Mouse (Mus musculus): ENCODE measurements around the gene Fam98b. TPM values are rescaled to one million over a fixed set of nuclear protein-coding genes. Genes with fewer than 3 reads are reported as not detected.
A peak's percentile ranks its signal among the peaks of the same experiment; 100 is the strongest.

The Fam98b gene
- total and polyA plus RNA-seq, 3 experiments, result 11.1 to 83.5 (median 22.3) TPM

DNA sequence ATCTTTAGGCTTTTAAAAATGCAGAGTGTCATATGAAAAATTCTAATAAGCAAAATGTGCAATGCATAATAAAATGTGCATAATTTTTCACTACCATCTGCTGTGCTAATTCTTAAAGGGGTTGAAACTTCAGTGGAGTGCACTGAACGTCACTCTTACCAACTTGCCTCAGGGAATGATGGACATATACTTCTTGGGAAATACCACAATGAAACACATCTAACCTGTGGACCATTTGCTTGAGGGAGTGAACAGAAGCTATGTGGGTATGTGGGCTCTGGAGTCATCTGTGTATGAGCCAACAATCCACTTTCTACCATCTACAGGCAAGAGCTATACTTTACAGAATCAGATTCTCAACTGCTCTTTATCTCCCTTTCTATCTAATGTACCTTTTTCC is 61.8 kb downstream of the Fam98b start:
- TF ChIP-seq MAZ (IDR thresholded peaks at IDR 0.05; ENCODE audit: low read depth, low read length), result no peak
- TF ChIP-seq MAX (IDR thresholded peaks at IDR 0.05; ENCODE audit: low read length), result no peak
- no peak for TF ChIP-seq ZMIZ1 (IDR thresholded peaks at IDR 0.05; ENCODE audit: low read depth, low read length)
- TF ChIP-seq CHD1 (IDR thresholded peaks at IDR 0.05; ENCODE audit: low read depth, low read length), result no peak
- no peak for TF ChIP-seq TBP (conservative IDR thresholded peaks at IDR 0.05; ENCODE audit: low read depth, low read length)
- no peak for TF ChIP-seq ETS1 (conservative IDR thresholded peaks at IDR 0.05; ENCODE audit: low read depth, low read length)
- TF ChIP-seq RAD21 (IDR thresholded peaks at IDR 0.05; ENCODE audit: low read depth, low read length), result no peak
- dilution Hi-C loops (cut with MboI; ENCODE audit: extremely low pct_ligation_motif_present, extremely low pct_unique_long_range_greater_than_20kb, low sequenced_read_pairs), result no loop called here

GRCm38 (mm10) chr2:117312030-117312429 is 62.5 kb downstream of the Fam98b start:
- Histone ChIP-seq H3K4me1 (ENCODE audit: control insufficient read depth in 1 of 2, insufficient read depth in 2 of 2) (peaks cover 0 to 5% of the 10 kb centered on the region in 2 experiments; a peak in 1 of 4 replicates), H3K79me2 (replicated peaks; ENCODE audit: control insufficient read depth, extremely low read depth, insufficient read depth, poor library complexity, severe bottlenecking) (no peaks in the 10 kb centered on the region), H3K27ac (ENCODE audit: insufficient read depth, low read depth) (no peak overlapping the region), H3K27me3 (replicated peaks) (no peaks in the 10 kb centered on the region), H3K4me3 (replicated peaks in 1 of 3; ENCODE audit: low read depth in 2 of 3, low read length in 2 of 3, poor library complexity in 1 of 3) (no peak overlapping the region), H3K9me3 (replicated peaks; ENCODE audit: low read length) (no peaks in the 10 kb centered on the region), H3K4me2 (ENCODE audit: insufficient read depth, low read depth, poor library complexity, severe bottlenecking) (no peak overlapping the region), H3K36me3 (replicated peaks in 1 of 2; ENCODE audit: control insufficient read depth in 1 of 2, insufficient read depth in 1 of 2, low read length in 1 of 2) (no peaks in the 10 kb centered on the region), H3K9ac (ENCODE audit: insufficient read depth, low read depth) (no peak overlapping the region)
- TF ChIP-seq E2F4 (IDR thresholded peaks at IDR 0.05; ENCODE audit: insufficient replicate concordance, low read depth, low read length), result no peak
- DNase-seq (ENCODE audit: extremely low read depth), result no peak
- in situ Hi-C loops (cut with MboI; ENCODE audit: low pct_ligation_motif_present, low pct_unique_long_range_greater_than_20kb, low sequenced_read_pairs) (no loop called here), dilution Hi-C loops (cut with MboI; ENCODE audit: extremely low pct_ligation_motif_present, extremely low pct_unique_long_range_greater_than_20kb, low sequenced_read_pairs) (no loop called here)

More for the DNA sequence above, 61.8 kb downstream of the Fam98b start:
- H3K79me2 ChIP-seq (replicated peaks; ENCODE audit: control insufficient read depth, extremely low read depth, insufficient read depth, poor library complexity, severe bottlenecking), result no peaks in the 10 kb centered on the region
- H3K9me3 ChIP-seq (replicated peaks; ENCODE audit: low read length), result no peaks in the 10 kb centered on the region
- no peak overlapping the region for H3K9ac ChIP-seq (ENCODE audit: insufficient read depth, low read depth)
- H3K27me3 ChIP-seq (replicated peaks), result no peaks in the 10 kb centered on the region
- no peak overlapping the region for H3K27ac ChIP-seq (ENCODE audit: insufficient read depth, low read depth)
- DNase-seq (ENCODE audit: extremely low read depth), result no peak
- no peak overlapping the region for H3K4me3 ChIP-seq (replicated peaks in 1 of 3; ENCODE audit: low read depth in 2 of 3, low read length in 2 of 3, poor library complexity in 1 of 3)
- H3K36me3 ChIP-seq (replicated peaks in 1 of 2; ENCODE audit: control insufficient read depth in 1 of 2, insufficient read depth in 1 of 2, low read length in 1 of 2), result no peaks in the 10 kb centered on the region
- peaks cover 0 to 5% of the 10 kb centered on the region in 2 experiments; a peak in 1 of 4 replicates for H3K4me1 ChIP-seq (ENCODE audit: control insufficient read depth in 1 of 2, insufficient read depth in 2 of 2)
- in situ Hi-C loops (cut with MboI; ENCODE audit: low pct_ligation_motif_present, low pct_unique_long_range_greater_than_20kb, low sequenced_read_pairs), result no loop called here
- no peak overlapping the region for H3K4me2 ChIP-seq (ENCODE audit: insufficient read depth, low read depth, poor library complexity, severe bottlenecking)

DNA sequence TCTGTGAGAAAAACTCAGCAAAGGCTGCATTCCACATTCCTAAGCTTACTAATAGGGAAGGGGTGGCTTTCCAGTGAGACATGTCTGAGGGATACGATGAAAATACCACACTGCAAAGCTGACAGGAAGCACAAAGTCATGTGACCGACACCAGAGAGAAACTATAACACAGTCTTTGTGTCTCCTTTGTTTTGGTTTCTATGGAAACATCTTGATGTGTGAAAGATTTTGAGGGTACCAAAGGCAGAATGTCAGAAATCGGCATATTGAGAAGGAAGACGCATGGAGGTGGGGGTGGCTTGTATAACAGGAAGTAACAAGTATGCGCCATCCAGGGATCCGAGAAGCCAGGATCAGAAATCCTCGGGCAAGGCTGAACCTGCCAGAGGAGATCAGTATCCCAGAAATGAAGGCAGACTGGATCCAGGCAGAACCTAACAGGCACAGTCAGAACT is 62.9 kb downstream of the Fam98b start:
- no peaks in the 10 kb centered on the region for H3K9me3 ChIP-seq (replicated peaks; ENCODE audit: low read length)
- 0 out of 2 replicates have a peak, but pooled peaks have one; percentile 13 for TF ChIP-seq USF2 (conservative IDR thresholded peaks at IDR 0.05; ENCODE audit: low read depth, low read length)
- TF ChIP-seq BHLHE40 (IDR thresholded peaks at IDR 0.05; ENCODE audit: low read depth, low read length), result 0 out of 2 replicates have a peak, but pooled peaks have one; percentile 10
- TF ChIP-seq USF1 (IDR thresholded peaks at IDR 0.05; ENCODE audit: low read depth, low read length), result 0 out of 2 replicates have a peak, but pooled peaks have one; percentile 12
- TF ChIP-seq PAX5 (IDR thresholded peaks at IDR 0.05; ENCODE audit: low read length), result no peak
- DNase-seq (ENCODE audit: extremely low read depth), result no peak
- peaks cover 0 to 5% of the 10 kb centered on the region in 2 experiments; a peak in 1 of 4 replicates for H3K4me1 ChIP-seq (ENCODE audit: control insufficient read depth in 1 of 2, insufficient read depth in 2 of 2)
- H3K27ac ChIP-seq (ENCODE audit: insufficient read depth, low read depth), result no peak overlapping the region
- dilution Hi-C loops (cut with MboI; ENCODE audit: extremely low pct_ligation_motif_present, extremely low pct_unique_long_range_greater_than_20kb, low sequenced_read_pairs) (no loop called here), in situ Hi-C loops (cut with MboI; ENCODE audit: low pct_ligation_motif_present, low pct_unique_long_range_greater_than_20kb, low sequenced_read_pairs) (no loop called here)
- no peak overlapping the region for H3K4me2 ChIP-seq (ENCODE audit: insufficient read depth, low read depth, poor library complexity, severe bottlenecking)
- no peaks in the 10 kb centered on the region for H3K36me3 ChIP-seq (replicated peaks in 1 of 2; ENCODE audit: control insufficient read depth in 1 of 2, insufficient read depth in 1 of 2, low read length in 1 of 2)
- H3K4me3 ChIP-seq (replicated peaks in 1 of 3; ENCODE audit: low read depth in 2 of 3, low read length in 2 of 3, poor library complexity in 1 of 3), result no peak overlapping the region
- no peaks in the 10 kb centered on the region for H3K79me2 ChIP-seq (replicated peaks; ENCODE audit: control insufficient read depth, extremely low read depth, insufficient read depth, poor library complexity, severe bottlenecking)
- H3K9ac ChIP-seq (ENCODE audit: insufficient read depth, low read depth), result no peak overlapping the region
- no peaks in the 10 kb centered on the region for H3K27me3 ChIP-seq (replicated peaks)
